Mouse (Mus musculus) G1E (cell line): ENCODE data around the gene Lrrtm4.

Experiments used
- CTCF ChIP-seq: IDR thresholded peaks from 2 replicates; pipeline ENCODE4 v1.5.1; 2012; ENCODE audit warnings: low read depth, low read length, inconsistent platforms, mixed read lengths
- GATA1 ChIP-seq: IDR thresholded peaks from 2 replicates; pipeline ENCODE4 v1.6.1; 2012; ENCODE audit warnings: borderline replicate concordance, low read length, inconsistent platforms, mixed read lengths
- POLR2AphosphoS5 ChIP-seq: IDR thresholded peaks from 2 replicates; pipeline ENCODE4 v1.6.1; 2012; ENCODE audit warnings: low read depth, low read length, inconsistent platforms; ENCODE audit not compliant: insufficient replicate concordance

DNA sequence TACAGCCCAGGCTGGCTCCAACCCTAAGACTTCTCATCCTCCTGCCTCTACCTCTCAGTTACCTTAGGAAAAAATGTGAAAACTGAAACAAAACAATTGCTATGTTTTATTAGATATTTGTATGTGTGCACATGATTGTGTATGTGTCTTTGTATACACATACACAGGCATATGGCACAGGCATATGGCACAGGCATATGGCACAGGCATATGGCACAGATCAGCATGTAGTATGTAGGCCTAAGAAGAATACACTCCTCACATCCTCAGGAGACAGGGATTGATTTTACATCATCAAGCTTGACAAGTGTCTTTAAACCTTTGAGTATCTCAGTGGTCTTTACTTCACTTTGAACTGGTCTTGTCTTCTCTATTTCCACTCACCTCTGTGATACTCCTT, 531.2 kb downstream of the Lrrtm4 start:
- no peak for TF ChIP-seq CTCF
- TF ChIP-seq GATA1 = no peak
- TF ChIP-seq POLR2AphosphoS5 = no peak
